In the genomic region with DNA sequence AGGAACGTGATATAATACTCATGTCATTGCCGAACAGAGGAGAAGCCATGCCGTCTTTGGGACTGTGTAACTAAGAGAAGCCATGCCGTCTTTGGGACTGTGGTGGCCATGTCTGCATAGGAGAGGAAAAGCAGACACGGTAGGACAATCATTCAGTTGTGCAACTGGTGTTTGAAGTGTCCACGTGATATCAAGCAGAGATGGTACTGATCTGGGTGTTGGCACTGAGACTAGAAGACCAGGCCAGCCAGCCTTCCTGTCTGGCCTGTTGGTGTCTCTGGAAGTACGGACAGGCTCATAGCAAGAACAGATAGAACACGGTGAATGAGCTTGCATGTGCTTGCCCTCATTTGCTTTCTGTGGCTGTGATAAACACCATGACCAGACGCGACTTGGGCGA, we compare ENCODE assay signal across 16 mouse cellular contexts.
"Had no signal": no experiment of that assay in that cellular context is flagged by ENCODE, and none has a peak within 500 bp of the region (broad histone marks: within the 10 kb centered on the region; RNA-seq: fewer than 3 reads in every experiment).

No protein-coding gene starts in this region.

- H3K4me1 ChIP-seq: megakaryocyte, embryonic 14.5 days; midbrain, embryonic 12.5 days; midbrain, embryonic 15.5 days; neural tube, embryonic 12.5 days had no signal

- H3K4me2 ChIP-seq: lung, embryonic 15.5 days; midbrain, embryonic 12.5 days; midbrain, embryonic 15.5 days; neural tube, embryonic 12.5 days; stomach, embryonic 15.5 days had no signal

- ATAC-seq: lung, postnatal 0 days; midbrain, embryonic 15.5 days had no signal

- H3K27ac ChIP-seq: lung, embryonic 15.5 days; macrophage; midbrain, embryonic 12.5 days; midbrain, embryonic 15.5 days; neural tube, embryonic 12.5 days; stomach, embryonic 15.5 days; stomach, postnatal 0 days had no signal

- H3K9ac ChIP-seq: lung, embryonic 15.5 days; midbrain, embryonic 12.5 days; midbrain, embryonic 15.5 days; neural tube, embryonic 12.5 days; stomach, embryonic 15.5 days had no signal

- DNase-seq: lung, adult 2 months; lung, postnatal 14 days; lung, postnatal 36 days; right cerebral cortex, postnatal 14 days; thymus, adult 2 months; thymus, postnatal 25 days; thymus, postnatal 4 days had no signal

- H3K4me3 ChIP-seq: lung, embryonic 15.5 days; megakaryocyte, embryonic 14.5 days; midbrain, embryonic 12.5 days; midbrain, embryonic 15.5 days; neural tube, embryonic 12.5 days; stomach, embryonic 15.5 days had no signal

- H3K9me3 ChIP-seq: lung, embryonic 15.5 days; midbrain, embryonic 12.5 days; midbrain, embryonic 15.5 days; neural tube, embryonic 12.5 days; stomach, embryonic 15.5 days had no signal

- H3K36me3 ChIP-seq: lung, embryonic 15.5 days; midbrain, embryonic 12.5 days; midbrain, embryonic 15.5 days; neural tube, embryonic 12.5 days; stomach, embryonic 15.5 days had no signal

- H3K27me3 ChIP-seq: lung, embryonic 15.5 days; megakaryocyte, embryonic 14.5 days; midbrain, embryonic 12.5 days; midbrain, embryonic 15.5 days; neural tube, embryonic 12.5 days; stomach, embryonic 15.5 days had no signal
